ENCODE assay signal across 15 mouse cellular contexts in the genomic region with DNA sequence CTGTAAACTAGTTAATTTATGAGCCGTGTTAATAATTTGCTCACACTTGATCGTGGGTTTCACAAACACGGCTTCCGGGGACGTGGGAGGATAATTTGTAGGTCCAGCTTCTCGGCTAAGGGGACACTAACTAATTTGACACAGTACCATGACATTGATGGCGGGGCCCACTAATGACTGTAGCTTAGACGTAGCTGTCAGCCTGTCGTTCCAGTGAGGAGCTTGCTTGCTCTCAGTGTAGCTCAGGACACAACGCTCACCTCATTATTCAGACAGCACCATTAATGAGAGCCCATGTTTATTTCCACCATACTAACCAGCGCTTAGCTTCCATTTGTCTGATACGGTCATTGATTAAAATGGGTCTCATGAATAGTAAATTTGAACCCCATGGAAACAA.
"Had no signal": no experiment of that assay in that cellular context is flagged by ENCODE, and none has a peak within 500 bp of the region (broad histone marks: within the 10 kb centered on the region; RNA-seq: fewer than 3 reads in every experiment).

No protein-coding gene starts in this region.

- H3K4me3 ChIP-seq: layer of hippocampus, adult 2 months; limb, embryonic 12.5 days; liver, embryonic 13.5 days; lung, embryonic 15.5 days; megakaryocyte, embryonic 14.5 days had no signal

- H3K36me3 ChIP-seq: limb, embryonic 12.5 days; liver, embryonic 13.5 days; lung, embryonic 15.5 days had no signal

- H3K4me2 ChIP-seq: limb, embryonic 12.5 days; liver, embryonic 13.5 days; lung, embryonic 15.5 days; midbrain, embryonic 11.5 days had no signal

- H3K27ac ChIP-seq: kidney, postnatal 0 days; layer of hippocampus, adult 2 months; limb, embryonic 12.5 days; liver, embryonic 13.5 days; lung, embryonic 15.5 days; macrophage had no signal

- ATAC-seq: liver, postnatal 0 days had no signal

- H3K4me1 ChIP-seq: liver, embryonic 13.5 days; lung, embryonic 15.5 days had no signal

- H3K9me3 ChIP-seq: limb, embryonic 12.5 days; liver, embryonic 13.5 days; lung, embryonic 15.5 days; megakaryocyte, embryonic 14.5 days had no signal

- H3K27me3 ChIP-seq: liver, embryonic 13.5 days; lung, embryonic 15.5 days; megakaryocyte, embryonic 14.5 days had no signal

- DNase-seq: kidney, adult 9 months; kidney, postnatal 36 days; liver; liver, embryonic 13.5 days; liver, postnatal 0 days; lung, postnatal 14 days; right cerebral cortex, postnatal 14 days; thymus, postnatal 36 days had no signal

- H3K9ac ChIP-seq: limb, embryonic 12.5 days; liver, embryonic 13.5 days; liver, postnatal 0 days; lung, embryonic 15.5 days had no signal
